Mouse (Mus musculus) hindbrain, postnatal 0 days (tissue): ENCODE data around the gene Spcs3. TPM values are rescaled to one million over a fixed set of nuclear protein-coding genes. Genes with fewer than 3 reads are reported as not detected.
A peak's percentile ranks its signal among the peaks of the same experiment; 100 is the strongest.
"Not testable (repeated sequence)": the region's sequence is repeated elsewhere in the genome, so short reads cannot be mapped to it uniquely, and the experiment has no call there.

ENCODE experiments used
- ATAC-seq: fragments of 200-750 bp; cut with Nextera tagmentation; 2 replicates; pipeline ENCODE4 v1.8.0; 2017; ENCODE audit warnings: mild to moderate bottlenecking, moderate TSS enrichment, moderate library complexity
- DNase-seq: peaks from one replicate; pipeline ENCODE4 v3.0.0-alpha.2; 2015; ENCODE audit warnings: low spot score
- H3K27ac ChIP-seq: fragments of 300-500 bp; sonication (generic); 2 replicates; pipeline ENCODE4 v1.5.1; 2014; ENCODE audit warnings: mild to moderate bottlenecking
- H3K27me3 ChIP-seq: fragments of 300-500 bp; sonication (generic); 2 replicates; pipeline ENCODE4 v1.6.1; 2014; ENCODE audit warnings: low read length, mixed read lengths; ENCODE audit not compliant: insufficient read depth
- H3K36me3 ChIP-seq: fragments of 300-500 bp; sonication (generic); 2 replicates; pipeline ENCODE4 v1.6.1; 2014; ENCODE audit warnings: low read length, mixed read lengths; ENCODE audit not compliant: insufficient read depth
- H3K4me1 ChIP-seq: fragments of 300-500 bp; sonication (generic); 2 replicates; pipeline ENCODE4 v1.6.1; 2014; ENCODE audit warnings: antibody characterized with exemption, low read length, mixed read lengths; ENCODE audit not compliant: insufficient read depth
- H3K4me2 ChIP-seq: fragments of 300-500 bp; sonication (generic); 2 replicates; pipeline ENCODE4 v1.6.1; 2014; ENCODE audit warnings: low read depth, mild to moderate bottlenecking, low read length, moderate library complexity, mixed read lengths
- H3K4me3 ChIP-seq: fragments of 300-500 bp; sonication (generic); 2 replicates; pipeline ENCODE4 v1.5.1; 2014; ENCODE audit warnings: low read length
- H3K9ac ChIP-seq: fragments of 300-500 bp; sonication (generic); replicated peaks from 2 replicates; pipeline ENCODE4 v1.6.1; 2014; ENCODE audit warnings: mild to moderate bottlenecking, low read length, moderate library complexity, mixed read lengths
- H3K9me3 ChIP-seq: fragments of 300-500 bp; sonication (generic); 2 replicates; pipeline ENCODE4 v1.6.1; 2016; ENCODE audit warnings: low read length, mixed read lengths
- CTCF ChIP-seq: IDR thresholded peaks from 2 replicates; pipeline ENCODE4 v1.5.1; 2016; ENCODE audit warnings: antibody characterized with exemption, control low read depth, low read depth
- WGBS: fragments of 180-500 bp; shearing (Covaris S2); extraction: QIAGEN DNeasy Blood & Tissue Kit; methylation state at CpG from one replicate; pipeline ENCODE4 v1.1.7; 2014; 5-methylcytosine and 5-hydroxymethylcytosine counted together
- polyA plus RNA-seq: library from polyadenylated mRNA; unstranded; fragments of >200 nt; fragmentation: Nextera tagmentation; extraction: Ambion mirVana; gene quantifications from 2 replicates; pipeline ENCODE4 v1.2.1, GENCODE M21; 2015
- total RNA-seq: library from RNA; depleted of rRNA; stranded (reverse); fragments of >200 nt; gene quantifications from 2 replicates; pipeline ENCODE4 v1.2.3, GENCODE M21; 2014

Spcs3 gene
- total and polyA plus RNA-seq, 2 experiments from 2014 or later: 29.6 to 37.5 TPM

DNA sequence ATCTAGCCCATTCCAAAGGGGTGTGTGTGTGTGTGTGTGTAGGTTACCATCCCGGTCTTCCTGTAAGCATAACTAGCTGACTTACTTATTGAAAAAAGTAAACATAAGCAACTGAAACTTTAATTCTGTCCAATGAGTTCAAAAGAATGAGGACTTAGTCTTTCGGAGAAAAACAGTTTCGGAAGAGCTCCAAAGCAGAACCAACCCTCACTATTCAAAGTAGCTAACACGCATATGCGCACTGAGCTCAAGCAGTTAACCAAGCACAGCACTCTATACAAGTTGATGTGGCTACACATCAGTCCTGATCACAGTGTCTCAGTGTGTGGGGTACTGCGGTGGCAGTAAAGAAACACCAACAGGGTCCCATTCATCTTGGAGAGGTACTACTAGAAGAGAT, 3.1 kb downstream of the Spcs3 start:
- no peaks in the 10 kb centered on the region for H3K9me3 ChIP-seq
- H3K36me3 ChIP-seq: peaks cover 7% of the 10 kb centered on the region; the same call in 1 of the 2 replicates
- ATAC-seq: no peak
- no peaks in the 10 kb centered on the region for H3K27me3 ChIP-seq
- H3K4me1 ChIP-seq: peaks cover 16% of the 10 kb centered on the region; the same call in 1 of the 2 replicates
- 94% methylated on average over 6 of the region's 6 CpGs for WGBS
- no peak for DNase-seq
- H3K9ac ChIP-seq: no peak overlapping the region
- H3K4me2 ChIP-seq: no peak overlapping the region
- H3K4me3 ChIP-seq: no peak overlapping the region
- no peak overlapping the region for H3K27ac ChIP-seq
- TF ChIP-seq CTCF: no peak

DNA sequence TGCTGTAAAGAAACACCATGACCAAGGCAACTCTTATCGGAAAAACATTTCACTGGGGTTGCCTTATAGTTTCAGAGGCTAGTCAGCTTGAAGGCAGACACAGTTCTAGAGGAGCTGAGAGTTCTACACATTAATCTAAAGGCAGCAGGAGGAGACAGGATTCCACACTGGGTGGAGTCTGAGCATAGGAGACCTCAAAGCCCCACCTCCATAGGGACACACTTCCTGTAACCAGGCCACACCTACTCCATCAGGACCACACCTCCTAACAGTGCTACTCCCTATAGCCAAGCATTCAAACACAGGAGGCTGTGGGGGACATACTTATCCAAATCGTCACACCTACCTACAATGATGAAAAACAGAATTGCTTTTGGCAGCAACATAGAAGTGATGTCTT, 4.2 kb downstream of the Spcs3 start:
- TF ChIP-seq CTCF: no peak
- no peak overlapping the region for H3K4me2 ChIP-seq
- H3K27me3 ChIP-seq: no peaks in the 10 kb centered on the region
- H3K9ac ChIP-seq: no peak overlapping the region
- H3K9me3 ChIP-seq: no peaks in the 10 kb centered on the region
- no peak overlapping the region for H3K27ac ChIP-seq
- DNase-seq: no peak
- ATAC-seq: no peak
- H3K4me3 ChIP-seq: no peak overlapping the region
- H3K4me1 ChIP-seq: peaks cover 16% of the 10 kb centered on the region; the same call in 1 of the 2 replicates
- 86% methylated on average over 2 of the region's 2 CpGs for WGBS
- H3K36me3 ChIP-seq: peaks cover 7% of the 10 kb centered on the region

DNA sequence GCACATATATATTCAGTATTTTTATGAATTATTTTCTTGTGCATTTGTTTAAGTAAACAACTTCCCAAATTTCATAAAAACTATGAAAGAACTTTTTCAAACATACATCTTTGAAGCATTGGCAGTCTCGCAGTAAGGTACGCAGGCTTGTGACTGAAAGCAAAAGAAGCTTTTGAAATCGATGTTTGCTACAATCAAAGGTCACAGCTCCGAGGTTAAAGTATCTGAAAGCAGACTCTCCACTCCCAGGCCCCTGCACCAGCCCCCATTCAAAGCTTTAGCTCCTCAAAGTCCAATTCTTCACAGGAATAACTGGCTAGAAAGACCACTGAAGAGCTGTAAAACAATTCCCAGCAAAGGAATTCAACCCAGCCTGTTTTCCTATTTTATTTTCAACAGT, 9.3 kb downstream of the Spcs3 start:
- 67% methylated on average over 4 of the region's 4 CpGs for WGBS
- no peak overlapping the region for H3K9ac ChIP-seq

DNA sequence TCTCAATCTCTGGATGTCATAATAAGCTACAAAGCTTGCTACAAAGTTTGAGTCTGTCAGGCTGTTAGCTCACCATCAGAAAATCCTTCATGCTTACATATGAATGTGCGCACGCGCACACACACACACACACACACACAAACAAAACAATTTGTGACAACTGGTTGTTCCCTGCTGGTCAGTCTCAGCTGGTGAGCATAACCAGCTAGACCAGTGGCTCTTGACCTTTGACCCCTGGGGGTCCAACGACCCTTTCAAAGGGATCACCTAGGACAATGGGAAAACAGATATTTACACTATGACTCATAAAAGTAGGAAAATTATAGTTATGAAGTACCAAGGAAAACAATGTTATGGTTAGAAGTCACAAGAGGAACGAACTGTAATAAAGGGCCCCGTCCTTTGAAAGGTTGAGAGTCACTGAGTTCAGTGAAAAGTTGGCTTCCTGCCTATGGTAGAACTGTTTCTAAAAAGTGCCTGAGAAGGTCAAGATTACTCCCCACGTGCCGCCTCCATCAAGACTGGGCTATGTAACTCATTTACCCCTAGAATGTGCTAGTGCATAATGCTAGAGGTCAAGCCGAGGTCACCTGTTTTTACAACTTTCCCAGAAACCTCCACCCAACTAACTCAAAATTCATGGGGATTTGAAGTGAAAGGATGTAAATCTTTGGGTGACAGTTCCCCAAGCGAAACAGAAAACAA, 10.9 kb downstream of the Spcs3 start:
- WGBS: 78% methylated on average over 10 of the region's 10 CpGs
- ATAC-seq: no peak

More for the DNA sequence above, 9.3 kb downstream of the Spcs3 start:
- TF ChIP-seq CTCF: no peak
- no peak for ATAC-seq
- DNase-seq: no peak
- H3K4me2 ChIP-seq: no peak overlapping the region
- no peaks in the 10 kb centered on the region for H3K4me1 ChIP-seq
- H3K36me3 ChIP-seq: peaks cover 11% of the 10 kb centered on the region
- H3K27ac ChIP-seq: no peak overlapping the region
- no peak overlapping the region for H3K4me3 ChIP-seq
- H3K9me3 ChIP-seq: no peaks in the 10 kb centered on the region
- H3K27me3 ChIP-seq: no peaks in the 10 kb centered on the region

DNA sequence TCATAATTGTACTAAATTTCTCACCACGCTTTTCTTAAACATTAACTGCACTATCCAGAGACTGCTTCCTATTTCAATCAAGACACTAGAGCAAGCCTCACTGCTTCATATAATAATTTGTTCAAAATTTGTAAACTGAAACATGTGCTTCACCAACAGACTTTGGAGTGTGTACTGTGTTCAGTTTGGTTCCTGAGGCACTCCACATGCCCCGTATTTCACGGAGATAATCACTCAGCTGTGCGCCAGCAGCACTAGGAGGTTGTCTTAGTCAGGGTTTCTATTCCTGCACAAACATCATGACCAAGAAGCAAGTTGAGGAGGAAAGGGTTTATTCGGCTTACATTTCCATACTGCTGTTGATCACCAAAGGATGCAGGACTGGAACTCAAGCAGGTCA, 17.6 kb downstream of the Spcs3 start:
- not testable (repeated sequence) for ATAC-seq, H3K36me3 ChIP-seq, H3K4me3 ChIP-seq, H3K4me2 ChIP-seq, H3K27ac ChIP-seq, H3K9ac ChIP-seq, H3K4me1 ChIP-seq, H3K9me3 ChIP-seq, H3K27me3 ChIP-seq, DNase-seq
- 87% methylated on average over 5 of the region's 5 CpGs for WGBS

More for the DNA sequence above, 10.9 kb downstream of the Spcs3 start:
- Histone ChIP-seq H3K27me3 (no peaks in the 10 kb centered on the region), H3K9me3 (no peaks in the 10 kb centered on the region), H3K4me2 (no peak overlapping the region), H3K36me3 (peaks cover 11% of the 10 kb centered on the region), H3K9ac (no peak overlapping the region), H3K4me1 (no peaks in the 10 kb centered on the region), H3K27ac (no peak overlapping the region), H3K4me3 (no peak overlapping the region)
- DNase-seq: no peak
- TF ChIP-seq CTCF: no peak

DNA sequence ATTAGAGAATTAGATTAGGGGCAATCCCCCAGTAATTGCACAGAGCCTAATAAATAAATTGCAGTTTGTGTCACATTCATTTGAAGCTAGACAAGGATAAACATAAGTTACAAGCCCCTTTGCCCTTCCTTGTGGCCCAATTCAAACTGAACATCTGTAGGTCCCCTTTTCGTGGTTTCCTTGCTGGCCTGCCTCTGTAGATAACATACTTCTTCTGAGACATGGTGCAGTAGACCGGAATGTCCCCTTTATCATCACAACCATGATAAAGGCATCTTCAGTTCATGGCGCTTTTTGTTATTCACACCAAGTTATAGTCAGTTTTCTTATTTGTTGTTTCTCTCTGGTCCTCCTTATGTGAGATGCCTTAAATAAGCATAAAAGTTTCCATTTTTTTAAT, 18.0 kb downstream of the Spcs3 start:
- H3K4me1 ChIP-seq: no peaks in the 10 kb centered on the region

DNA sequence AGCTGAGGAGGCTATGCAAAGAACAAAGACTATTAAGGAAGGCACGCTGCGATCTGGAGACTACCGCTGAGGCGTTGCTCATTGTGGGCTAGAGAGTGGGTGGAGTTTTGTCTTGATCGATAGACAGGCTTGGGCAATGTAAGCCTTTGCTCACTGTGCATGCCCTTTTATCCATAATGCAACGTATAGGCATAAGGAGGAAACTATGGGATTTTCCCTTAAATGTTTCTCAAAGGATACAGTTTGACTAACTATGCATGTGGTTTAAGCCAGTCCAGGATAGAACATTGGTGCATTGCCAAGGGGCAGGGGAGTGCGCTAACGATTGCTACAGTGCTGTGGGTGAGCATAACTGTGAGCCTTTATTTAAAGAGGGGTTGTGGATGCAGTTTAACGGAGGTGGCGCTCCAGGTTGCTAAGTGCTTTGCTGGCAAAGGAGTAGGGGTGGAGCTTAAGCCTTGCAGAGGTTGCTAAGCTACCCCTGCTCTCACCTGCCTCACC, 20.5 kb downstream of the Spcs3 start:
- Histone ChIP-seq H3K4me3 (peak overlapping the region; percentile 42), H3K27ac (peak overlapping the region; percentile 79), H3K9me3 (no peaks in the 10 kb centered on the region), H3K27me3 (no peaks in the 10 kb centered on the region), H3K36me3 (no peaks in the 10 kb centered on the region), H3K9ac (peak overlapping the region; percentile 56), H3K4me2 (peak overlapping the region; percentile 71), H3K4me1 (no peaks in the 10 kb centered on the region)
- peak; percentile 88 for ATAC-seq
- DNase-seq: peak; percentile 85
- TF ChIP-seq CTCF: peak; percentile 60
- WGBS: 2% methylated on average over 10 of the region's 10 CpGs

More for the DNA sequence above, 18.0 kb downstream of the Spcs3 start:
- no peak for TF ChIP-seq CTCF
- no peak overlapping the region for H3K4me3 ChIP-seq
- no peaks in the 10 kb centered on the region for H3K9me3 ChIP-seq
- ATAC-seq: no peak
- no peak overlapping the region for H3K9ac ChIP-seq
- no peak overlapping the region for H3K27ac ChIP-seq
- H3K36me3 ChIP-seq: peaks cover 4% of the 10 kb centered on the region; the same call in 1 of the 2 replicates
- no peak overlapping the region for H3K4me2 ChIP-seq
- no peak for DNase-seq
- no peaks in the 10 kb centered on the region for H3K27me3 ChIP-seq
- 90% methylated on average over 3 of the region's 3 CpGs for WGBS
